Mouse (Mus musculus): Measurements from ENCODE around the gene Aqp6. TPM values are rescaled to one million over a fixed set of nuclear protein-coding genes. Genes with fewer than 3 reads are reported as not detected.
A peak's percentile ranks its signal among the peaks of the same experiment; 100 is the strongest.

Gene Aqp6
- total RNA-seq (2014; rRNA removed) (0.14 and 0.26 TPM in 2 replicates), polyA plus RNA-seq (2015; fragmentation: Nextera tagmentation; extraction: Ambion mirVana) (0.33 and 0.50 TPM in 2 replicates)

- Histone ChIP-seq H3K9ac (replicated peaks; ENCODE audit: low read length) (peak within 1 kb of the TSS; percentile 17; the same call in 1 of the 2 replicates), H3K36me3 (ENCODE audit: insufficient read depth, low read length) (no peaks in the 10 kb centered on the region), H3K9me3 (ENCODE audit: low read length) (no peaks in the 10 kb centered on the region), H3K4me3 (ENCODE audit: low read length) (no peak within 1 kb of the TSS), H3K4me1 (ENCODE audit: insufficient read depth, low read length) (peaks cover 7% of the 10 kb centered on the region; the same call in 1 of the 2 replicates), H3K27ac (peak within 1 kb of the TSS; percentile 56; the same call in 1 of the 2 replicates), H3K4me2 (ENCODE audit: low read depth, low read length) (no peak within 1 kb of the TSS), H3K27me3 (ENCODE audit: insufficient read depth, low read length) (no peaks in the 10 kb centered on the region)
- ATAC-seq (no peak), DNase-seq (ENCODE audit: low spot score) (no peak)
- 42% methylated on average over 22 of the region's 22 CpGs for WGBS
- no peak for TF ChIP-seq CTCF (IDR thresholded peaks at IDR 0.05; ENCODE audit: low read depth)
These were observed at the start of gene Aqp6 for GRCm38 (mm10) chr15:99600986-99601822. TSS of gene Aqp6 (plus strand) at chr15:99601400.

DNA sequence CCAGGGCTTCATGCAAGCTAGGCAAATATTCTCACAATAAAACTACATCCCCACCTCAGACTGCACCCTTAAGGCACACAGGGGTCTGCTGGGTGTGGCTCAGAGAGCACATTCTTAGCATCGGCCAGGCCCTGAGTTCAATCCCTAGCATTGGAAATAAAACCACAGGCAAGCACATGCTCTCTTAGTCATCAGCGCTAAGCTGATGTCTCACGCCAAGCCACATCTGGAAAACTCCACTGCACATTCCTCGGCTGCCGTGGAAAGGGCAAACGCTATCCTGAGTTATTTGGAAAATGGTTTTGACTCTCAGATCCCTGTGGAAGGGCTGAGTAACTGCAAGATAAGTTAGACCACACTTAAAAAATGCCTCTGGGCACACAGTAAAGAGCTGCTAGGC lies 47.4 kb upstream of the Aqp6 start:
- no peak overlapping the region for H3K4me2 ChIP-seq (ENCODE audit: low read depth, low read length)
- no peaks in the 10 kb centered on the region for H3K27me3 ChIP-seq (ENCODE audit: insufficient read depth, low read length)
- no peak for ATAC-seq
- no peak for TF ChIP-seq CTCF (IDR thresholded peaks at IDR 0.05; ENCODE audit: low read depth)
- no peak overlapping the region for H3K9ac ChIP-seq (replicated peaks; ENCODE audit: low read length)
- H3K36me3 ChIP-seq (ENCODE audit: insufficient read depth, low read length) = no peaks in the 10 kb centered on the region
- no peak overlapping the region for H3K27ac ChIP-seq
- H3K4me3 ChIP-seq (ENCODE audit: low read length) = no peak overlapping the region
- 73% methylated on average over 6 of the region's 6 CpGs for WGBS
- H3K9me3 ChIP-seq (ENCODE audit: low read length) = no peaks in the 10 kb centered on the region
- H3K4me1 ChIP-seq (ENCODE audit: insufficient read depth, low read length) = no peaks in the 10 kb centered on the region
- no peak for DNase-seq (ENCODE audit: low spot score)

DNA sequence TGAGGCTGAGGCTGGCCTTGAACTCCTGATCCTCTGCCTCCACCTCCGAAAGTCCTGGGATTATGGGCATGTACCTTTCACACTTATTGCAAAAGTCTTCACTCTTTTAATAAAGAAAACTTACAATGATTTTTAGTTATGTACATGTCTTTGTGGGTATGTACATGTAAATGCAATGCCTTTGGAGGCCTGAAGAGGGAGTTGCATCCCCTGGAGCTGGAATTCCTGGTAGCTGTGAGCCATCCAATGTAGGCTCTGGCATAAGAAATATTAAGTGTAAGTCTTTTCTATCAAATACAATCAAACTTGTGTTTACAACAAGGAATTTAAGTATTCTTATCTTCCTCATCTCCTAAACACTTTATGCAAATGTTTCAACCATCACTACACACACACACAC lies 42.3 kb upstream of the Aqp6 start:
- no peaks in the 10 kb centered on the region for H3K4me1 ChIP-seq (ENCODE audit: insufficient read depth, low read length)
- ATAC-seq = no peak
- no peak for DNase-seq (ENCODE audit: low spot score)
- H3K36me3 ChIP-seq (ENCODE audit: insufficient read depth, low read length) = no peaks in the 10 kb centered on the region
- H3K4me3 ChIP-seq (ENCODE audit: low read length) = no peak overlapping the region
- H3K27me3 ChIP-seq (ENCODE audit: insufficient read depth, low read length) = no peaks in the 10 kb centered on the region
- H3K27ac ChIP-seq = no peak overlapping the region
- peak; percentile 20; the same call in 1 of the 2 replicates for TF ChIP-seq CTCF (IDR thresholded peaks at IDR 0.05; ENCODE audit: low read depth)
- WGBS = 86% methylated on average over 1 of the region's 1 CpGs
- H3K9me3 ChIP-seq (ENCODE audit: low read length) = no peaks in the 10 kb centered on the region
- H3K4me2 ChIP-seq (ENCODE audit: low read depth, low read length) = no peak overlapping the region
- H3K9ac ChIP-seq (replicated peaks; ENCODE audit: low read length) = no peak overlapping the region

DNA sequence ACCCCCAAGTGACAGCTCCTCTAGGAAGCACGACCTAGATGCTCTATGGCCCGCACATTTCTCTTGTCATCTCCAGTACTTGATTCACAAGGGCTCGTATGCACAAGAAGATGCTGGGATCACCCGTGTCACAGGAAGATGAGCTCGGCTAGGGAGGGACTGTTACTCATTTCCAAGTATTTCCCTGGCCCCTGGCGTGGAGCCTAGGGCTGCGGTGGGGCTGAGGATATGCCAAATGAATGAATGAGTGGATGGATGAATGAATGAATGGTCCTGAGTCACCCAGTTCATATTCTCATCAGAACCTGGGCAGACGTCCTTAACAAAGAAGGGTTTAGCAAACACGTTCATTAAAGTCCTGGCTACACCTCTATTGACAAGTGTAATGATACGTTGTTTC lies 41.0 kb upstream of the Aqp6 start:
- DNase-seq (ENCODE audit: low spot score) (no peak), ATAC-seq (no peak)
- WGBS = 79% methylated on average over 10 of the region's 10 CpGs
- Histone ChIP-seq H3K4me2 (ENCODE audit: low read depth, low read length) (no peak overlapping the region), H3K27me3 (ENCODE audit: insufficient read depth, low read length) (no peaks in the 10 kb centered on the region), H3K9ac (replicated peaks; ENCODE audit: low read length) (no peak overlapping the region), H3K9me3 (ENCODE audit: low read length) (no peaks in the 10 kb centered on the region), H3K4me1 (ENCODE audit: insufficient read depth, low read length) (no peaks in the 10 kb centered on the region), H3K36me3 (ENCODE audit: insufficient read depth, low read length) (no peaks in the 10 kb centered on the region), H3K4me3 (ENCODE audit: low read length) (no peak overlapping the region), H3K27ac (no peak overlapping the region)
- no peak for TF ChIP-seq CTCF (IDR thresholded peaks at IDR 0.05; ENCODE audit: low read depth)

GRCm38 (mm10) chr15:99567371-99567770 lies 33.8 kb upstream of the Aqp6 start:
- no peaks in the 10 kb centered on the region for H3K9me3 ChIP-seq (ENCODE audit: low read length)

GRCm38 (mm10) chr15:99568682-99569081 lies 32.5 kb upstream of the Aqp6 start:
- no peak for TF ChIP-seq CTCF (IDR thresholded peaks at IDR 0.05; ENCODE audit: low read depth)
- H3K4me1 ChIP-seq (ENCODE audit: insufficient read depth, low read length) = no peaks in the 10 kb centered on the region
- no peak overlapping the region for H3K4me3 ChIP-seq (ENCODE audit: low read length)
- no peaks in the 10 kb centered on the region for H3K27me3 ChIP-seq (ENCODE audit: insufficient read depth, low read length)
- 49% methylated on average over 6 of the region's 6 CpGs for WGBS
- no peak overlapping the region for H3K9ac ChIP-seq (replicated peaks; ENCODE audit: low read length)
- ATAC-seq (no peak), DNase-seq (ENCODE audit: low spot score) (no peak)
- H3K4me2 ChIP-seq (ENCODE audit: low read depth, low read length) = no peak overlapping the region
- no peaks in the 10 kb centered on the region for H3K9me3 ChIP-seq (ENCODE audit: low read length)
- no peaks in the 10 kb centered on the region for H3K36me3 ChIP-seq (ENCODE audit: insufficient read depth, low read length)
- H3K27ac ChIP-seq = no peak overlapping the region

More at GRCm38 (mm10) chr15:99567371-99567770, 33.8 kb upstream of the Aqp6 start:
- no peak for DNase-seq (ENCODE audit: low spot score)
- H3K9ac ChIP-seq (replicated peaks; ENCODE audit: low read length) = no peak overlapping the region
- 52% methylated on average over 4 of the region's 4 CpGs for whole genome bisulfite sequencing
- H3K27ac ChIP-seq = no peak overlapping the region
- H3K4me1 ChIP-seq (ENCODE audit: insufficient read depth, low read length) = no peaks in the 10 kb centered on the region
- ATAC-seq = no peak
- H3K4me2 ChIP-seq (ENCODE audit: low read depth, low read length) = no peak overlapping the region
- H3K4me3 ChIP-seq (ENCODE audit: low read length) = no peak overlapping the region
- no peak for TF ChIP-seq CTCF (IDR thresholded peaks at IDR 0.05; ENCODE audit: low read depth)
- H3K27me3 ChIP-seq (ENCODE audit: insufficient read depth, low read length) = no peaks in the 10 kb centered on the region
- H3K36me3 ChIP-seq (ENCODE audit: insufficient read depth, low read length) = no peaks in the 10 kb centered on the region

DNA sequence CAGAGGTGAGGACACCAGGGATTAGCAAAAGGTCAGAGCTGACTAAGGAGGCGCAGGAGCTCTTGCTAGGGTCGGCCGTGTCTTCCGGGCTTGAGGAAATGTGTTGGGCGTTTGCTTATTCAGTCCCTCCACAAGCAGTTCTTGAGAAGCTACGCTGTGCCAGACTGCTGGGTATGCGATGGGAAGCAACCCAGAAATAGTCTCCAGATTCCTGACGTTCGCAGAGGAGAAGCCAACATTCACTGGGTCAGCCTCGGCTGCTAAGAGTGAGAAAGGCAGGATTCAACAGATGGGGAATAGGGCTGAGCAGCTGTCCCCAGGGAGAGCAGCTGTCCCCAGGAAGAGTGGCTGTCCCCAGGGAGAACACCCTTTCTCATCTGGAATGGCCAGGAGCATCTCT lies 32.1 kb upstream of the Aqp6 start:
- Histone ChIP-seq H3K27ac (no peak overlapping the region), H3K4me3 (ENCODE audit: low read length) (no peak overlapping the region), H3K36me3 (ENCODE audit: insufficient read depth, low read length) (no peaks in the 10 kb centered on the region), H3K9me3 (ENCODE audit: low read length) (no peaks in the 10 kb centered on the region), H3K27me3 (ENCODE audit: insufficient read depth, low read length) (no peaks in the 10 kb centered on the region), H3K4me1 (ENCODE audit: insufficient read depth, low read length) (no peaks in the 10 kb centered on the region), H3K9ac (replicated peaks; ENCODE audit: low read length) (no peak overlapping the region), H3K4me2 (ENCODE audit: low read depth, low read length) (no peak overlapping the region)
- 69% methylated on average over 10 of the region's 10 CpGs for WGBS
- no peak for DNase-seq (ENCODE audit: low spot score)
- no peak for ATAC-seq
- TF ChIP-seq CTCF (IDR thresholded peaks at IDR 0.05; ENCODE audit: low read depth) = no peak
